Mouse (Mus musculus) liver, postnatal 0 days (tissue): ENCODE measurements around the gene Twist1. TPM values are rescaled to one million over a fixed set of nuclear protein-coding genes. Genes with fewer than 3 reads are reported as not detected.

Experiments used
- ATAC-seq: fragments of 200-750 bp; cut with Nextera tagmentation; 2 replicates; pipeline ENCODE4 v1.8.0; 2017; ENCODE audit warnings: mild to moderate bottlenecking, moderate library complexity
- DNase-seq: peaks from one replicate; pipeline ENCODE4 v3.0.0-alpha.2; 2016
- H3K27ac ChIP-seq: fragments of 300-500 bp; sonication (generic); 2 replicates; pipeline ENCODE4 v1.5.1; 2014; ENCODE audit warnings: antibody characterized with exemption, moderate library complexity, mild to moderate bottlenecking, low read depth
- H3K27me3 ChIP-seq: fragments of 300-500 bp; sonication (generic); 2 replicates; pipeline ENCODE4 v1.6.1; 2014; ENCODE audit warnings: low read length, control low read depth, mixed read lengths; ENCODE audit not compliant: insufficient read depth
- H3K36me3 ChIP-seq: fragments of 300-500 bp; sonication (generic); replicated peaks from 2 replicates; pipeline ENCODE4 v1.6.1; 2014; ENCODE audit warnings: mild to moderate bottlenecking, control low read depth, low read length, moderate library complexity, mixed read lengths; ENCODE audit not compliant: insufficient read depth
- H3K4me1 ChIP-seq: fragments of 300-500 bp; sonication (generic); 2 replicates; pipeline ENCODE4 v1.6.1; 2014; ENCODE audit warnings: antibody characterized with exemption, mild to moderate bottlenecking, control low read depth; ENCODE audit not compliant: insufficient read depth
- H3K4me2 ChIP-seq: fragments of 300-500 bp; sonication (generic); 2 replicates; pipeline ENCODE4 v1.6.1; 2014; ENCODE audit warnings: low read depth, mild to moderate bottlenecking, low read length, moderate library complexity, mixed read lengths
- H3K4me3 ChIP-seq: fragments of 300-500 bp; sonication (generic); 2 replicates; pipeline ENCODE4 v1.5.1; 2014; ENCODE audit warnings: low read depth, low read length
- H3K9ac ChIP-seq: fragments of 300-500 bp; sonication (generic); replicated peaks from 2 replicates; pipeline ENCODE4 v1.6.1; 2014; ENCODE audit warnings: mild to moderate bottlenecking, moderate library complexity
- H3K9me3 ChIP-seq: fragments of 300-500 bp; sonication (generic); 2 replicates; pipeline ENCODE4 v1.6.1; 2016; ENCODE audit warnings: mild to moderate bottlenecking, control low read depth, low read length, mixed read lengths
- CTCF ChIP-seq: sonication (generic); IDR thresholded peaks from 2 replicates; pipeline ENCODE4 v1.5.1; 2016; ENCODE audit warnings: antibody characterized with exemption, low read depth
- EP300 ChIP-seq: IDR thresholded peaks from 2 replicates; pipeline ENCODE4 v1.6.1; 2016; ENCODE audit warnings: antibody characterized with exemption, low read depth, mild to moderate bottlenecking
- WGBS: fragments of 180-500 bp; shearing (Covaris S2); extraction: QIAGEN DNeasy Blood & Tissue Kit; methylation state at CpG from one replicate; pipeline ENCODE4 v1.1.7; 2014; ENCODE audit not compliant: insufficient replicate concordance; 5-methylcytosine and 5-hydroxymethylcytosine counted together
- polyA plus RNA-seq: library from polyadenylated mRNA; unstranded; fragments of >200 nt; fragmentation: Nextera tagmentation; extraction: Ambion mirVana; gene quantifications from 2 replicates; pipeline ENCODE4 v1.2.1, GENCODE M21; 2015

Twist1 gene
- 0.27 and 0.38 TPM in 2 replicates for polyA plus RNA-seq

- H3K4me1 ChIP-seq: peaks cover 4% of the 10 kb centered on the region; the same call in 1 of the 2 replicates
- H3K4me2 ChIP-seq: peak within 1 kb of the TSS; percentile 72
- H3K9ac ChIP-seq: peak within 1 kb of the TSS; percentile 48
- WGBS: under 1% methylated on average over 75 of the region's 105 CpGs
- peak within 1 kb of the TSS; percentile 48 for H3K4me3 ChIP-seq
- no peak within 1 kb of the TSS for H3K27ac ChIP-seq
- H3K27me3 ChIP-seq: peaks cover 76% of the 10 kb centered on the region
- DNase-seq (peak; percentile 30), ATAC-seq (peak; percentile 19; the same call in 1 of the 2 replicates)
- H3K9me3 ChIP-seq: no peaks in the 10 kb centered on the region
- H3K36me3 ChIP-seq: no peaks in the 10 kb centered on the region
- TF ChIP-seq EP300 (no peak), CTCF (no peak)
These were observed at the start of gene Twist1 for GRCm38 (mm10) chr12:33957400-33958240. TSS of gene Twist1 (plus strand) at chr12:33957671.

- WGBS: 10% methylated on average over 3 of the region's 3 CpGs
- no peak for DNase-seq
- TF ChIP-seq EP300: no peak
- no peak for TF ChIP-seq CTCF
- no peak for ATAC-seq
- Histone ChIP-seq H3K27ac (no peak overlapping the region), H3K4me1 (no peaks in the 10 kb centered on the region), H3K4me3 (no peak overlapping the region), H3K27me3 (peaks cover 24% of the 10 kb centered on the region), H3K9ac (no peak overlapping the region), H3K9me3 (no peaks in the 10 kb centered on the region), H3K36me3 (no peaks in the 10 kb centered on the region), H3K4me2 (no peak overlapping the region)
These were observed 30.7 kb upstream of the Twist1 start for GRCm38 (mm10) chr12:33926751-33927150.

- H3K9ac ChIP-seq: no peak overlapping the region
- H3K4me2 ChIP-seq: no peak overlapping the region
- H3K4me1 ChIP-seq: no peaks in the 10 kb centered on the region
- peaks cover 24% of the 10 kb centered on the region for H3K27me3 ChIP-seq
- no peak overlapping the region for H3K27ac ChIP-seq
- H3K4me3 ChIP-seq: no peak overlapping the region
- no peak for ATAC-seq
- WGBS: 4% methylated on average over 15 of the region's 15 CpGs
- DNase-seq: no peak
- H3K36me3 ChIP-seq: no peaks in the 10 kb centered on the region
- TF ChIP-seq CTCF (no peak), EP300 (no peak)
- no peaks in the 10 kb centered on the region for H3K9me3 ChIP-seq
These were observed 30.0 kb upstream of the Twist1 start for GRCm38 (mm10) chr12:33927334-33928098.

DNA sequence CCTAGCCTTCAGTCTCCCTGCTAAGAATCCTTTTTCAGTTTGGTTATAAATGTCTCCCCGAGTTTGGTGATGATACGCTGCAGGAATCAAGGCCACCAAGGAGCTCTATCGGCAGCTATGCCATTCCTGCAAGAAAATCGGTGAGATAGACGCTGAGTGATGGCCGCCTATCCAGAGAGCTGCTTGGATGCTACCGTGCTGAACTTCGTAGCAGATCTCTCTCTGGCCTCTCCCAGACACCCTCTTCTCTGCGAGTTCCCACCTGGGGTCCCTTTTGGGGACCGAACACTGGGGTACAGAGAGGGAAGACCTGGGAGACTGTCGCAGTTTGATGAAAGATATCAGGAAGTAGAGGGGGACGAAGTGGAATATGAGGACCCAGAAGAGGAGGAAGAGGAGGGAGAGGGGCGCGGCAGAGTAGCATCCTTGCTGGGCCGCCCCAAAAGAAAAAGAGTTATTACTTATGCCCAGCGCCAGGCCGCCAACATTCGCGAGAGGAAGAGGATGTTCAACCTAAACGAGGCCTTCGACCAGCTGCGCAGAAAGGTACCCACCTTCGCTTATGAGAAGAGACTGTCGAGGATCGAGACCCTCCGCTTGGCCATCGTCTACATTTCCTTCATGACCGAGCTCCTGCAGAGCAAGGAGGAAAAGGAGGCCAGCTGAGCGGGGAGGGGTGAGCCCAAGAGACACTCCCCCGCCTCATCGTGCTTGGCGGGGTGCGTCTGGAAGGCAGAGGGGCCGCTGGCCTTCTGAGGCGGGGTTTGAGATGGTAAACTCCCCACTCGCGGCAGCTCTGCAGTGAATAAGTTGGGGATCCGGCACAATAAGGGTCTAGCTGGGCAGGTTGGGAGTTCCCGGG, 28.9 kb upstream of the Twist1 start, which contains the start of gene Ferd3l:
Gene Ferd3l (plus strand): TSS at position 95 of the 862 bp plus-strand sequence.
- ATAC-seq (no peak), DNase-seq (no peak)
- TF ChIP-seq EP300 (no peak), CTCF (no peak)
- no peaks in the 10 kb centered on the region for H3K4me1 ChIP-seq
- no peak within 1 kb of the TSS for H3K9ac ChIP-seq
- no peak within 1 kb of the TSS for H3K27ac ChIP-seq
- no peaks in the 10 kb centered on the region for H3K36me3 ChIP-seq
- 3% methylated on average over 39 of the region's 39 CpGs for WGBS
- H3K4me3 ChIP-seq: no peak within 1 kb of the TSS
- H3K27me3 ChIP-seq: peaks cover 24% of the 10 kb centered on the region
- H3K9me3 ChIP-seq: no peaks in the 10 kb centered on the region
- H3K4me2 ChIP-seq: no peak within 1 kb of the TSS

GRCm38 (mm10) chr12:33952843-33953242, 4.6 kb upstream of the Twist1 start:
- Histone ChIP-seq H3K4me3 (no peak overlapping the region), H3K9me3 (no peaks in the 10 kb centered on the region), H3K4me2 (no peak overlapping the region), H3K9ac (no peak overlapping the region), H3K27ac (no peak overlapping the region), H3K4me1 (no peaks in the 10 kb centered on the region), H3K27me3 (peaks cover 36% of the 10 kb centered on the region), H3K36me3 (no peaks in the 10 kb centered on the region)
- WGBS: 8% methylated on average over 3 of the region's 3 CpGs
- no peak for ATAC-seq
- DNase-seq: no peak
- no peak for TF ChIP-seq CTCF
- TF ChIP-seq EP300: no peak
